Mouse (Mus musculus) liver, embryonic 14.5 days (tissue): ENCODE data around the gene Marf1.

Experiments
- CTCF ChIP-seq: IDR thresholded peaks from 2 replicates; pipeline ENCODE4 v1.5.1; 2016; ENCODE audit warnings: antibody characterized with exemption, low read depth, control low read depth
- EP300 ChIP-seq: IDR thresholded peaks from 2 replicates; pipeline ENCODE4 v1.6.1; 2016; ENCODE audit warnings: antibody characterized with exemption, low read depth

DNA sequence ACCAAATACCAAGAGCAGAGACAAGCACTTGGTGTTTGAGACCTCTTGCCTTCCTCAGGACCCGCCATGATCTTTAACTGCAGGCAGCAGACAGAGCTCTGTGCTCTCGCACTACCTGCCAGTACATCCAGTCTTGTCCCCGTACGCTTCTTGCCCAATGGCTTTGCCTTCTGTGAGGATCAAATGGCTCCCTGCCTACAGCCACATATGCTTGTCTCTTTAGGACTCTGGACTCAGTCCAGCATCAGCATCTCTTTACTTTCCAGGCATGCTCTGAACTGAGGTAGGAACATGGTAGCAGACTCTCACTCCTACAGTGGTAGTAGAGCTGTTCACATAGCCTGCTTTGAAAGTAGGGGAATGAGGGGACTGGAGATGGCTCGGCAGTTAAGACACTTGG is 42.2 kb downstream of the Marf1 start:
- TF ChIP-seq CTCF (no peak), EP300 (no peak)
